Mouse (Mus musculus) midbrain, embryonic 16.5 days (tissue): ENCODE data around the gene Siah1a. TPM values are rescaled to one million over a fixed set of nuclear protein-coding genes. Genes with fewer than 3 reads are reported as not detected.

Source experiments
- ATAC-seq: fragments of 200-750 bp; cut with Nextera tagmentation; 2 replicates; pipeline ENCODE4 v1.8.0; 2017; ENCODE audit warnings: moderate TSS enrichment
- H3K27ac ChIP-seq: fragments of 300-500 bp; sonication (generic); 2 replicates; pipeline ENCODE4 v1.5.1; 2014; ENCODE audit warnings: mild to moderate bottlenecking, low read length, mixed read lengths
- H3K27me3 ChIP-seq: fragments of 300-500 bp; sonication (generic); 2 replicates; pipeline ENCODE4 v1.6.1; 2014; ENCODE audit warnings: low read depth, low read length, mixed read lengths; ENCODE audit not compliant: control insufficient read depth, insufficient read depth
- H3K36me3 ChIP-seq: fragments of 300-500 bp; sonication (generic); 2 replicates; pipeline ENCODE4 v1.6.1; 2014; ENCODE audit warnings: mild to moderate bottlenecking, low read length, moderate library complexity, mixed read lengths; ENCODE audit not compliant: control insufficient read depth, insufficient read depth
- H3K4me1 ChIP-seq: fragments of 300-500 bp; sonication (generic); 2 replicates; pipeline ENCODE4 v1.6.1; 2014; ENCODE audit warnings: mild to moderate bottlenecking, low read length, mixed read lengths; ENCODE audit not compliant: control insufficient read depth, insufficient read depth
- H3K4me2 ChIP-seq: fragments of 300-500 bp; sonication (generic); 2 replicates; pipeline ENCODE4 v1.6.1; 2014; ENCODE audit warnings: mild to moderate bottlenecking, low read length, mixed read lengths
- H3K4me3 ChIP-seq: fragments of 300-500 bp; sonication (generic); 2 replicates; pipeline ENCODE4 v1.5.1; 2014; ENCODE audit warnings: low read depth, mild to moderate bottlenecking, low read length, moderate library complexity, mixed read lengths
- H3K9ac ChIP-seq: fragments of 300-500 bp; sonication (generic); 2 replicates; pipeline ENCODE4 v1.6.1; 2014; ENCODE audit warnings: low read depth, low read length, mixed read lengths
- H3K9me3 ChIP-seq: fragments of 300-500 bp; sonication (generic); replicated peaks from 2 replicates; pipeline ENCODE4 v1.6.1; 2014; ENCODE audit warnings: mild to moderate bottlenecking, low read length, mixed read lengths; ENCODE audit not compliant: control insufficient read depth, poor library complexity, severe bottlenecking
- WGBS: fragments of 180-500 bp; shearing (Covaris S2); extraction: QIAGEN DNeasy Blood & Tissue Kit; methylation state at CpG from one replicate; pipeline ENCODE4 v1.1.7; 2014; 5-methylcytosine and 5-hydroxymethylcytosine counted together
- polyA plus RNA-seq: library from polyadenylated mRNA; unstranded; fragments of >200 nt; fragmentation: Nextera tagmentation; extraction: Ambion mirVana; gene quantifications from 2 replicates; pipeline ENCODE4 v1.2.1, GENCODE M21; 2015

The Siah1a gene
- polyA plus RNA-seq, 1 experiment from 2014 or later = 71.9 TPM

- 83% methylated on average over 1 of the region's 1 CpGs for WGBS
- no peaks in the 10 kb centered on the region for H3K27me3 ChIP-seq
- no peak overlapping the region for H3K27ac ChIP-seq
- ATAC-seq = no peak
- no peak overlapping the region for H3K4me3 ChIP-seq
- no peak overlapping the region for H3K9ac ChIP-seq
- no peak overlapping the region for H3K4me2 ChIP-seq
- no peaks in the 10 kb centered on the region for H3K4me1 ChIP-seq
- no peaks in the 10 kb centered on the region for H3K9me3 ChIP-seq
- H3K36me3 ChIP-seq = peaks cover 2% of the 10 kb centered on the region; the same call in 1 of the 2 replicates
Observed at GRCm38 (mm10) chr8:86698811-86699421, 46.8 kb downstream of the Siah1a start.

- no peaks in the 10 kb centered on the region for H3K4me1 ChIP-seq
- no peak overlapping the region for H3K9ac ChIP-seq
- H3K9me3 ChIP-seq = no peaks in the 10 kb centered on the region
- no peaks in the 10 kb centered on the region for H3K27me3 ChIP-seq
- no peak overlapping the region for H3K27ac ChIP-seq
- WGBS = 99% methylated on average over 2 of the region's 2 CpGs
- H3K4me3 ChIP-seq = no peak overlapping the region
- H3K4me2 ChIP-seq = no peak overlapping the region
- no peak for ATAC-seq
- H3K36me3 ChIP-seq = peaks cover 5% of the 10 kb centered on the region; the same call in 1 of the 2 replicates
Observed at GRCm38 (mm10) chr8:86695703-86696102, 50.0 kb downstream of the Siah1a start.

- Histone ChIP-seq H3K4me1 (no peaks in the 10 kb centered on the region), H3K27me3 (no peaks in the 10 kb centered on the region), H3K4me2 (no peak overlapping the region), H3K27ac (no peak overlapping the region), H3K4me3 (no peak overlapping the region), H3K9me3 (no peaks in the 10 kb centered on the region), H3K36me3 (peaks cover 5% of the 10 kb centered on the region; the same call in 1 of the 2 replicates), H3K9ac (no peak overlapping the region)
- WGBS = 91% methylated on average over 1 of the region's 1 CpGs
- ATAC-seq = no peak
Observed at GRCm38 (mm10) chr8:86694011-86694410, 51.7 kb downstream of the Siah1a start.

GRCm38 (mm10) chr8:86692107-86692506 is 53.6 kb downstream of the Siah1a start:
- 76% methylated on average over 1 of the region's 1 CpGs for WGBS
- no peak overlapping the region for H3K9ac ChIP-seq
- peaks cover 5% of the 10 kb centered on the region; the same call in 1 of the 2 replicates for H3K36me3 ChIP-seq
- H3K4me1 ChIP-seq = no peaks in the 10 kb centered on the region
- no peak overlapping the region for H3K27ac ChIP-seq
- H3K27me3 ChIP-seq = no peaks in the 10 kb centered on the region
- no peak for ATAC-seq
- H3K4me3 ChIP-seq = no peak overlapping the region
- H3K4me2 ChIP-seq = no peak overlapping the region
- no peaks in the 10 kb centered on the region for H3K9me3 ChIP-seq

- no peak overlapping the region for H3K9ac ChIP-seq
- no peaks in the 10 kb centered on the region for H3K4me1 ChIP-seq
- H3K4me3 ChIP-seq = no peak overlapping the region
- no peaks in the 10 kb centered on the region for H3K27me3 ChIP-seq
- H3K9me3 ChIP-seq = no peaks in the 10 kb centered on the region
- H3K4me2 ChIP-seq = no peak overlapping the region
- WGBS = 86% methylated on average over 3 of the region's 3 CpGs
- H3K36me3 ChIP-seq = 0 out of 2 replicates have a peak, but pooled peaks cover 3% of the 10 kb centered on the region
- no peak overlapping the region for H3K27ac ChIP-seq
- no peak for ATAC-seq
Observed at GRCm38 (mm10) chr8:86686629-86687028, 59.1 kb downstream of the Siah1a start.

Other genes starting within 250 kb of the Siah1a start
- 0.21 and 0.33 TPM in 2 replicates for gene Abcc12, start 165.2 kb downstream of the Siah1a start, polyA plus RNA-seq
- 84.8 and 94.5 TPM in 2 replicates for gene Lonp2, start 121.9 kb downstream of the Siah1a start, polyA plus RNA-seq
- 5.5 and 6.8 TPM in 2 replicates for gene Gm10638, start 235 bp downstream of the Siah1a start, polyA plus RNA-seq
- gene N4bp1, start 139.3 kb upstream of the Siah1a start, polyA plus RNA-seq = 9.2 and 11.4 TPM in 2 replicates